Mouse (Mus musculus): ENCODE measurements around the gene Enthd1. TPM values are rescaled to one million over a fixed set of nuclear protein-coding genes. Genes with fewer than 3 reads are reported as not detected.

The Enthd1 gene
- polyA plus RNA-seq, 1 experiment from 2014 or later: not detected

GRCm38 (mm10) chr15:80454486-80454885 lies 110.5 kb downstream of the Enthd1 start:
- Histone ChIP-seq H3K27ac (ENCODE audit: low read length) (no peak overlapping the region), H3K4me3 (replicated peaks; ENCODE audit: low read length) (no peak overlapping the region), H3K4me1 (ENCODE audit: control insufficient read depth, insufficient read depth, low read length) (no peaks in the 10 kb centered on the region), H3K36me3 (ENCODE audit: control insufficient read depth, insufficient read depth, low read length) (no peaks in the 10 kb centered on the region), H3K4me2 (ENCODE audit: low read depth, low read length) (no peak overlapping the region), H3K9me3 (replicated peaks; ENCODE audit: control insufficient read depth, low read length) (no peaks in the 10 kb centered on the region), H3K27me3 (ENCODE audit: control insufficient read depth, insufficient read depth, low read length) (no peaks in the 10 kb centered on the region), H3K9ac (ENCODE audit: low read length) (no peak overlapping the region)
- ATAC-seq (ENCODE audit: insufficient read depth, low FRiP score): no peak
- 78% methylated on average over 6 of the region's 6 CpGs for WGBS

DNA sequence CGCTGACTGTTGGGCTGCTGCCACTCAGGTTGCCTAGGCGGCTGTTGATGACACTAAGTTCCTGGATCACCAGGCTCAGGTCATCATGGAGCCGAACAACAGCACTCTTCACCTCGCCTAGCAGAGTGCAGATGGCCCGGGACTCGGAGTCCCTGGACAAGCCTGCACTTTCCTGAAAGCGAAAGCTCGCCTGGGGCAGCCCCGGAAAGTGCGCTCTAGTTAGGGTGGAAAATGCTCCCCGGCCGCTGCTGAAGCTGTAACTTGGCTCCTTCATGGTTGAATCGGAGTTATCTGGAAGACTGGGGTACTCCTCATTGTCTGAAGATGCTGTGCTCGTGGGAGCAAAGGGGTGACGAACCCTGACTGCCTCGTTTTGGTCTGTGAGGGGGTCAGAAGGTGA lies 112.5 kb downstream of the Enthd1 start:
- Histone ChIP-seq H3K9ac (ENCODE audit: low read length) (no peak overlapping the region), H3K27ac (ENCODE audit: low read length) (no peak overlapping the region), H3K4me2 (ENCODE audit: low read depth, low read length) (no peak overlapping the region), H3K27me3 (ENCODE audit: control insufficient read depth, insufficient read depth, low read length) (no peaks in the 10 kb centered on the region), H3K4me1 (ENCODE audit: control insufficient read depth, insufficient read depth, low read length) (no peaks in the 10 kb centered on the region), H3K4me3 (replicated peaks; ENCODE audit: low read length) (no peak overlapping the region), H3K9me3 (replicated peaks; ENCODE audit: control insufficient read depth, low read length) (no peaks in the 10 kb centered on the region), H3K36me3 (ENCODE audit: control insufficient read depth, insufficient read depth, low read length) (no peaks in the 10 kb centered on the region)
- no peak for ATAC-seq (ENCODE audit: insufficient read depth, low FRiP score)
- WGBS: 45% methylated on average over 16 of the region's 16 CpGs

DNA sequence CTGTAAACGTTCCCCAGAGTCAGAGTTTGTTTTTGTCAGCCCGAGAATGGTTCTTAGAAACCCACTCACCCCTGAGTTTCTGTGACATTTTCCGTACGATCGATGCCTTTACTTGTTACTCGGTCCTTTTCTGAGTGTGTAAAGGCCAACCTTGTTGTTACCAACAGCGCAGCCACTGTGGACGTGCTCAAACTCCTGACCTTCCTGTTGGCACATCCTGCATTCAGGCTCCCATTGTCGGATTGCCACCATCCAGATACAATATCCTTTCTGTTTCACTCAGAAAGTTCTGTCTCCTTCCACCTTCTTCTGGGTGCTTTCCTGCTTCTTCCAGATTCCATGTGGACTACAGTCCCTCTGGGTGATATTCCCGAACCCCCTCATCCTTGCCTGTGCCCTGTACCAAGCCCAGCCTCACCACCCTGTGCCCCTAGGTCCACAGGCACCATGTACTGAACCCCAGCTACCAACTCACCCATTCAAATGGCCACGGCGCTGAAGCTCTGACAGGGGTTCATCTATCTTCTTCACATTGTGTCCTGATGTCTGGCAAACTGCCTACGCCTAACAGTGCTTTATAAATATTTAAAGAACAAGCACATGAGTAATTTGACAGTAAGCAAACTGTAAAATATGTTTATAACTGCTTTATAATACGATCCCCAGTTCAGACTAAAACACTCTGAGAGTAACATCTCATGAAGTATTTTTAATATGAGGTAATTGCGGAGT lies 118.8 kb downstream of the Enthd1 start:
- H3K4me1 ChIP-seq (ENCODE audit: control insufficient read depth, insufficient read depth, low read length): no peaks in the 10 kb centered on the region
- H3K36me3 ChIP-seq (ENCODE audit: control insufficient read depth, insufficient read depth, low read length): no peaks in the 10 kb centered on the region
- H3K9me3 ChIP-seq (replicated peaks; ENCODE audit: control insufficient read depth, low read length): no peaks in the 10 kb centered on the region
- H3K27me3 ChIP-seq (ENCODE audit: control insufficient read depth, insufficient read depth, low read length): no peaks in the 10 kb centered on the region
- no peak overlapping the region for H3K4me3 ChIP-seq (replicated peaks; ENCODE audit: low read length)
- no peak overlapping the region for H3K9ac ChIP-seq (ENCODE audit: low read length)
- no peak overlapping the region for H3K4me2 ChIP-seq (ENCODE audit: low read depth, low read length)
- 54% methylated on average over 15 of the region's 15 CpGs for WGBS
- H3K27ac ChIP-seq (ENCODE audit: low read length): no peak overlapping the region
- no peak for ATAC-seq (ENCODE audit: insufficient read depth, low FRiP score)

DNA sequence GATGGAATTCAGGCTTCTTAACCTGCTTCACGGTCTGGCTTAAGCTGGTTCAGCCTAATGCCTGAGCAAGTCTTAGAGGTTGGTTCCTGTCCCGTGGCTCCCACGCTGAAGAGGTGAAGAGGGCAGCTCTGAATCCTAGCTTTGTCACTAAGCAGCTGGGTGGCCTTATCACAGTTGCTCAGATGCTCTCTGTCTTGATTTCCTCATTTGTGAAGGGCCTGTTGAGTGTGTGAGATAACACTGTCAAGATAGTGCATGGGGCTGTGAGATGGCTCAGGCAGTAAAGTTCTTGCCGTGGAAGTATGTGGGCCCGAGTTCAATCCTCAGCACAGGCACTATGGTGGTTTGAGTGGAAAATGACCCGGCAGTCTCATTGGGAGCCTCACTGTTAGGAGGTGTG lies 124.8 kb downstream of the Enthd1 start:
- H3K9me3 ChIP-seq (replicated peaks; ENCODE audit: control insufficient read depth, low read length): no peaks in the 10 kb centered on the region
- H3K27me3 ChIP-seq (ENCODE audit: control insufficient read depth, insufficient read depth, low read length): no peaks in the 10 kb centered on the region
- no peaks in the 10 kb centered on the region for H3K36me3 ChIP-seq (ENCODE audit: control insufficient read depth, insufficient read depth, low read length)
- no peak overlapping the region for H3K4me3 ChIP-seq (replicated peaks; ENCODE audit: low read length)
- 67% methylated on average over 6 of the region's 6 CpGs for WGBS
- no peaks in the 10 kb centered on the region for H3K4me1 ChIP-seq (ENCODE audit: control insufficient read depth, insufficient read depth, low read length)
- no peak overlapping the region for H3K4me2 ChIP-seq (ENCODE audit: low read depth, low read length)
- H3K9ac ChIP-seq (ENCODE audit: low read length): no peak overlapping the region
- ATAC-seq (ENCODE audit: insufficient read depth, low FRiP score): no peak
- no peak overlapping the region for H3K27ac ChIP-seq (ENCODE audit: low read length)

DNA sequence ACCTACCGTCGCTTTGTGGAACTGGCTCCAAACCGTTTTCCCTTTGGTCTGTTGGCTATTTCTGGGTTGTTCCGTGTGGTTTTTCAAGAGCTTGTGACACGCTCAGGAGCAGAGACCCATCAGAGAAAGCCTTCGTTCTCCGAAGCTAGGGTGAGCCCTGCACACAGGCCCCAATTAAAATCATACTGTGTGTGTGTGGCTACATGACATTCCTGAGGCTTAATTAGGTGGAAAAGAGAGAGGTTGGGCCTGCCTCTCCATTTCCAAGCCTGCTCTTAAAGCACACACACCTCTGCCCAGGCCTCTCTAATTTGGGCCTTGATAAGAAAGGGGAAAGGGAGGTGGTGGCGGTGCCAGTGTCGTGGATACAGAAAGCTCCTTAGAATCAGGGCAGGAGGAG lies 126.5 kb downstream of the Enthd1 start:
- H3K4me3 ChIP-seq (replicated peaks; ENCODE audit: low read length): no peak overlapping the region
- H3K4me2 ChIP-seq (ENCODE audit: low read depth, low read length): no peak overlapping the region
- H3K27me3 ChIP-seq (ENCODE audit: control insufficient read depth, insufficient read depth, low read length): no peaks in the 10 kb centered on the region
- no peaks in the 10 kb centered on the region for H3K4me1 ChIP-seq (ENCODE audit: control insufficient read depth, insufficient read depth, low read length)
- no peaks in the 10 kb centered on the region for H3K36me3 ChIP-seq (ENCODE audit: control insufficient read depth, insufficient read depth, low read length)
- no peak overlapping the region for H3K27ac ChIP-seq (ENCODE audit: low read length)
- H3K9ac ChIP-seq (ENCODE audit: low read length): no peak overlapping the region
- 81% methylated on average over 9 of the region's 9 CpGs for WGBS
- H3K9me3 ChIP-seq (replicated peaks; ENCODE audit: control insufficient read depth, low read length): no peaks in the 10 kb centered on the region
- ATAC-seq (ENCODE audit: insufficient read depth, low FRiP score): no peak

- Histone ChIP-seq H3K9ac (ENCODE audit: low read length) (no peak overlapping the region), H3K9me3 (replicated peaks; ENCODE audit: control insufficient read depth, low read length) (no peaks in the 10 kb centered on the region), H3K4me1 (ENCODE audit: control insufficient read depth, insufficient read depth, low read length) (no peaks in the 10 kb centered on the region), H3K36me3 (ENCODE audit: control insufficient read depth, insufficient read depth, low read length) (no peaks in the 10 kb centered on the region), H3K27ac (ENCODE audit: low read length) (no peak overlapping the region), H3K27me3 (ENCODE audit: control insufficient read depth, insufficient read depth, low read length) (no peaks in the 10 kb centered on the region), H3K4me3 (replicated peaks; ENCODE audit: low read length) (no peak overlapping the region), H3K4me2 (ENCODE audit: low read depth, low read length) (no peak overlapping the region)
- no peak for ATAC-seq (ENCODE audit: insufficient read depth, low FRiP score)
- WGBS: 80% methylated on average over 9 of the region's 9 CpGs
These were observed 127.0 kb downstream of the Enthd1 start for GRCm38 (mm10) chr15:80437996-80438395.

DNA sequence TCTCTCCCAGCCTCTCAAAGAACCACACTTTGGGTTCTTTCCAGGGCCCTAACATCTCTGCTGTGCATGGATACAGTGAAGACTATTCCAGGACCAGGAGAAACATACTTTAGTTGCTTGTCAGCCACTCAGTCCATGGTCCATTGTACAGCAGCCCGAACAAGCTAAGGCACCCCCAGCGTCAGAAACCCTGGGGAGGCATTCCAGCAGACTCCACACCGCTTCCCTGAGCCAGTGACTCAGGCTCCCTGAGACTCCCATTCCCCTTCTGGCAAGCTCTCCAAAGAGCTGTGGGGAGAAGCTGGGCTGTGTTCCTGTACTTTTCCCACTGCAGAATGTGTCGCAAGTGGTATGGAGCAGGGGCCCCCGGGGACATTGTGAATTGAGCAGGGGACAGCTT lies 128.0 kb downstream of the Enthd1 start:
- H3K4me3 ChIP-seq (replicated peaks; ENCODE audit: low read length): no peak overlapping the region
- ATAC-seq (ENCODE audit: insufficient read depth, low FRiP score): no peak
- no peaks in the 10 kb centered on the region for H3K27me3 ChIP-seq (ENCODE audit: control insufficient read depth, insufficient read depth, low read length)
- no peaks in the 10 kb centered on the region for H3K4me1 ChIP-seq (ENCODE audit: control insufficient read depth, insufficient read depth, low read length)
- no peak overlapping the region for H3K9ac ChIP-seq (ENCODE audit: low read length)
- H3K9me3 ChIP-seq (replicated peaks; ENCODE audit: control insufficient read depth, low read length): no peaks in the 10 kb centered on the region
- no peaks in the 10 kb centered on the region for H3K36me3 ChIP-seq (ENCODE audit: control insufficient read depth, insufficient read depth, low read length)
- no peak overlapping the region for H3K4me2 ChIP-seq (ENCODE audit: low read depth, low read length)
- WGBS: 80% methylated on average over 5 of the region's 5 CpGs
- H3K27ac ChIP-seq (ENCODE audit: low read length): no peak overlapping the region

GRCm38 (mm10) chr15:80430324-80430723 lies 134.6 kb downstream of the Enthd1 start:
- ATAC-seq (ENCODE audit: insufficient read depth, low FRiP score): no peak
- Histone ChIP-seq H3K9ac (ENCODE audit: low read length) (no peak overlapping the region), H3K27me3 (ENCODE audit: control insufficient read depth, insufficient read depth, low read length) (no peaks in the 10 kb centered on the region), H3K4me1 (ENCODE audit: control insufficient read depth, insufficient read depth, low read length) (no peaks in the 10 kb centered on the region), H3K36me3 (ENCODE audit: control insufficient read depth, insufficient read depth, low read length) (no peaks in the 10 kb centered on the region), H3K4me2 (ENCODE audit: low read depth, low read length) (no peak overlapping the region), H3K4me3 (replicated peaks; ENCODE audit: low read length) (no peak overlapping the region), H3K9me3 (replicated peaks; ENCODE audit: control insufficient read depth, low read length) (no peaks in the 10 kb centered on the region), H3K27ac (ENCODE audit: low read length) (no peak overlapping the region)
- 76% methylated on average over 11 of the region's 11 CpGs for WGBS

- Histone ChIP-seq H3K9me3 (replicated peaks; ENCODE audit: control insufficient read depth, low read length) (no peaks in the 10 kb centered on the region), H3K27ac (ENCODE audit: low read length) (no peak overlapping the region), H3K27me3 (ENCODE audit: control insufficient read depth, insufficient read depth, low read length) (no peaks in the 10 kb centered on the region), H3K4me2 (ENCODE audit: low read depth, low read length) (no peak overlapping the region), H3K4me3 (replicated peaks; ENCODE audit: low read length) (no peak overlapping the region), H3K4me1 (ENCODE audit: control insufficient read depth, insufficient read depth, low read length) (no peaks in the 10 kb centered on the region), H3K9ac (ENCODE audit: low read length) (no peak overlapping the region), H3K36me3 (ENCODE audit: control insufficient read depth, insufficient read depth, low read length) (no peaks in the 10 kb centered on the region)
- 87% methylated on average over 2 of the region's 2 CpGs for WGBS
- no peak for ATAC-seq (ENCODE audit: insufficient read depth, low FRiP score)
These were observed 146.8 kb downstream of the Enthd1 start for GRCm38 (mm10) chr15:80418146-80418545.

All from stomach, embryonic 16.5 days (tissue).